Mouse (Mus musculus) Patski (cell line): Measurements from ENCODE around the gene Ropn1l. TPM values are rescaled to one million over a fixed set of nuclear protein-coding genes. Genes with fewer than 3 reads are reported as not detected.

Experiments used
- ATAC-seq: fragments of 100-300 bp; one replicate; pipeline ENCODE4 v1.8.0; 2021
- CTCF ChIA-PET: fragments of 350-600 bp; sonication (Branson Sonifier 250); formaldehyde crosslinking; loops from one replicate; lab custom pipeline; 2022; ENCODE audit warnings: inconsistent platforms; lab: Charles Lee
- POLR2A ChIA-PET: fragments of 350-600 bp; sonication (Branson Sonifier 250); formaldehyde crosslinking; loops from one replicate; lab custom pipeline; 2022; ENCODE audit warnings: antibody characterized with exemption, inconsistent platforms; lab: Charles Lee
- DNase-seq: peaks from one replicate; pipeline ENCODE4 v3.0.0-alpha.2; 2011; ENCODE audit warnings: low read depth, low spot score
- H3K27me3 ChIP-seq: fragments of 371-371 bp; one replicate; pipeline ENCODE4 v1.5.1; 2021
- CTCF ChIP-seq: fragments of 100-300 bp; IDR thresholded peaks from one replicate; pipeline ENCODE4 v1.5.1; 2021
- in situ Hi-C: fragments of 300-500 bp; cut with MboI; formaldehyde crosslinking; loops from 3 replicates; pipeline ENCODE4 v1.11.1; 2018; ENCODE audit warnings: low pct_unique_long_range_greater_than_20kb, mixed read lengths
- polyA plus RNA-seq: library from polyadenylated mRNA; unstranded; gene quantifications from one replicate; pipeline ENCODE4 v1.2.3, GENCODE M21; 2021

Gene Ropn1l
- polyA plus RNA-seq, 1 experiment from 2014 or later, result 7.6 TPM

- in situ Hi-C loops, result no loop called here
- TF ChIP-seq CTCF, result no peak
- DNase-seq, result no peak
These were observed 39.9 kb downstream of the Ropn1l start for GRCm38 (mm10) chr15:31413662-31414061.

GRCm38 (mm10) chr15:31412933-31413332 is 40.6 kb downstream of the Ropn1l start:
- ATAC-seq, result no peak
- CTCF ChIA-PET, result interaction anchor here (0.6 to 1.9 kb wide), 2 partner anchors 8 to 11 kb away, joined by 3 to 5 read pairs; no protein-coding TSS in a partner anchor
- DNase-seq, result no peak
- in situ Hi-C loops, result no loop called here
- no peaks in the 10 kb centered on the region for H3K27me3 ChIP-seq
- POLR2A ChIA-PET, result no interaction called here
- no peak for TF ChIP-seq CTCF

More at GRCm38 (mm10) chr15:31413662-31414061, 39.9 kb downstream of the Ropn1l start:
- POLR2A ChIA-PET, result no interaction called here
- no peak for ATAC-seq
- CTCF ChIA-PET, result no interaction called here
- no peaks in the 10 kb centered on the region for H3K27me3 ChIP-seq

DNA sequence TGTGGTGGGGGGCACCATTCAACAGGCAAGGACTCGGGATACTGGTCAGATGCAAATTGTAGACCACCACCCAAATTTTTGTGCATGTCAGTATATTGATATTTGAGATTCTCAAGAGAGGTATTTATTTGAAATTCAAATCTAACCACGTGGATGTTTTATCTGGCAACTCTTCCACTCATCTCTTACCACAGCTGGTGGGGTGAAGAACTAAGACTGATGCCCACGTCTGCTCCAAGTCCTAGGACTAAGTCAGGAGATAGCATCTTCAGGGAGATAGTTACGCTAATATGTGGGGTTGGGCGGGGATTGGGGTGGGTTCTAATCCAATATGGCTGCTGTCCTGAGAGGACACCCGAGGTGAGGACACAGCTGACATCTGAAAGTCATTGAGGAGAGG is 41.1 kb downstream of the Ropn1l start:
- in situ Hi-C loops, result no loop called here
- TF ChIP-seq CTCF, result no peak
- no peak for ATAC-seq

GRCm38 (mm10) chr15:31407490-31407889 is 46.0 kb downstream of the Ropn1l start:
- CTCF ChIA-PET, result interaction anchor here (0.9 to 1.7 kb wide), 5 partner anchors 11 to 64 kb away, joined by 3 to 4 read pairs (median 3); no protein-coding TSS in a partner anchor
- no peak for TF ChIP-seq CTCF
- POLR2A ChIA-PET, result interaction anchor here (0.7 to 1.1 kb wide), 3 partner anchors 55 to 91 kb away, joined by 3 to 5 read pairs (median 3); no protein-coding TSS in a partner anchor

More for the DNA sequence above, 41.1 kb downstream of the Ropn1l start:
- no peaks in the 10 kb centered on the region for H3K27me3 ChIP-seq
- DNase-seq, result no peak
- POLR2A ChIA-PET, result no interaction called here
- CTCF ChIA-PET, result interaction anchor here (0.6 to 1.9 kb wide), 2 partner anchors 9 to 12 kb away, joined by 3 to 5 read pairs; no protein-coding TSS in a partner anchor

GRCm38 (mm10) chr15:31406881-31407280 is 46.7 kb downstream of the Ropn1l start:
- in situ Hi-C loops, result no loop called here
- no peak for TF ChIP-seq CTCF
- DNase-seq (no peak), ATAC-seq (no peak)
- H3K27me3 ChIP-seq, result no peaks in the 10 kb centered on the region
- CTCF ChIA-PET, result interaction anchor here (0.9 to 1.7 kb wide), 2 partner anchors 11 to 14 kb away, joined by 3 read pairs; no protein-coding TSS in a partner anchor
- POLR2A ChIA-PET, result interaction anchor here (0.7 to 1.1 kb wide), 2 partner anchors 56 to 65 kb away, joined by 3 read pairs; no protein-coding TSS in a partner anchor

More at GRCm38 (mm10) chr15:31407490-31407889, 46.0 kb downstream of the Ropn1l start:
- ATAC-seq, result peak; percentile 94
- no peaks in the 10 kb centered on the region for H3K27me3 ChIP-seq
- in situ Hi-C loops, result no loop called here
- peak; percentile 95 for DNase-seq

DNA sequence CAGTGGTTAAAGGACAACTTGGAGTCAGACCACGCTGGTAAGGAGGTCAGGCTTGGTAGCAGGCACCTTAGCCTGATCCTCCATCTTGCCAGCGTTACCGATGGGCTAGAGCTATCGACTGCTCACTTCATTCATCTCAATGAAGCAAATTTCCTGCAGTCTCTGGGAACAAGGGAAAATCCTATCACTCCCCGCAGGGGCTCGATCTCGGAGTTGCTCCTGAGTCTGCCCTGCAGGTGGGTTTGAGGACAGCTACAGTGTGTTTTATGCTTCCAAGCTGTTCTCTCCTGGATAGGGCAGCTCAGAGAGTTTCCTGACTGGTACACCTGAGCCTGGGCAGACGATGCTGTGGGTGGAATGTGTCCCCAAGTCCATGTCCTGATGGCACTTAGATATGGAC is 49.2 kb downstream of the Ropn1l start:
- POLR2A ChIA-PET, result no interaction called here

DNA sequence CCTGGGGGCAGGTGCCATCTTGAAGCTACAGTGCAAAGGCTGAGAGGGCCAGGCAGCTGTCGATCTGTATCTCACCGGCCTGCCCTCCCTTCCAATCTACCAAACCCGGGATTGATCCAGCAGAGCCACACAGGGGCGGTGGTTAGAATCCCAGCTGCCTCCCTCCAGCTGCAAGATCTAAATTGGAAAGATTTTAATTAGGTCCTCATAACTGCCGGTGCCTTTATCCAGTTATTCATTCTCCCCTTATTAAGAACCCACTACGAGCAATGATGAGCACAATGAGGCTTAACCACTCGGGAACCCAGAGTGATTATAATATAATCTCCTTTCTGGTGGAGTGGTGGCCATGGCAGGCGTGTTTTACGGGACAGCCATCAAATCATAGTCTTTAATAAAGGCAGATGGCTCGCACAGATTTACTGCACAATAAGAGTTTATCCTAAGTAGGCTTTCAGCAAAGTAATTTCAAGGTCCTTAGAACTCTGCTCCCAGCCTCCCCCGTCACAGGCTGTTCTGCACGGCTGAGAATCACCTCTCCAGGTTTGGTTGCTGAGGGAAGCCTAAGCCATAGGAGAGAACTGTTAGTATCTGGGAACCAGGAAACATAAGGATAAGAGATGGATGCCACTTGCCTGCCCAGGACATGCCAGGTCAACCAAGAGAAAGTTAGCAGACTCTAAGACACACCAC is 51.2 kb downstream of the Ropn1l start:
- DNase-seq, result no peak
- CTCF ChIA-PET, result no interaction called here
- no peak for ATAC-seq
- POLR2A ChIA-PET, result no interaction called here
- no peaks in the 10 kb centered on the region for H3K27me3 ChIP-seq
- TF ChIP-seq CTCF, result no peak
- in situ Hi-C loops, result no loop called here

More for the DNA sequence above, 49.2 kb downstream of the Ropn1l start:
- no peak for DNase-seq
- H3K27me3 ChIP-seq, result no peaks in the 10 kb centered on the region
- TF ChIP-seq CTCF, result no peak
- CTCF ChIA-PET, result interaction anchor here (1.4 kb wide), 1 partner anchor 43 kb away, joined by 4 read pairs; no protein-coding TSS in a partner anchor
- in situ Hi-C loops, result no loop called here
- ATAC-seq, result no peak

DNA sequence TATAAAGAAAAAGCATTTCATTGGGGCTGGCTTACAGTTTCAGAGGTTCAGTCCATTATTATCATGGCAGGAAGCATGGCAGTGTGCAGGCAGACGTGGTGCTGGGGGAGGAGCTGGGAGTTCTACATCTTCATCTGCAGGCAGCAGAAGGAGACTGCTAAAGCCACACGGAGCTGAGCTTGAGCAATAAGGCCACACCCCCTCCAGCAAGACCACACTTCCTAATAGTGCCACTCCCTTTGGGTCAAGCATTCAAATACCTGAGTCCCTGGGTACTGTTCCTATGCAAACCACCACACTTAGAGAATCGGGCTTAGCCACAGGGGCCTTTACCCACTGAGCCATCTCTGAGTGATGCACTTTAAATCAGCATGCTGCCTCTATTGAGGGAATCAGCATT is 52.6 kb downstream of the Ropn1l start:
- ATAC-seq (no peak), DNase-seq (no peak)
- ChIA-PET CTCF (no interaction called here), POLR2A (no interaction called here)
- no peaks in the 10 kb centered on the region for H3K27me3 ChIP-seq
- TF ChIP-seq CTCF, result no peak
- in situ Hi-C loops, result no loop called here

DNA sequence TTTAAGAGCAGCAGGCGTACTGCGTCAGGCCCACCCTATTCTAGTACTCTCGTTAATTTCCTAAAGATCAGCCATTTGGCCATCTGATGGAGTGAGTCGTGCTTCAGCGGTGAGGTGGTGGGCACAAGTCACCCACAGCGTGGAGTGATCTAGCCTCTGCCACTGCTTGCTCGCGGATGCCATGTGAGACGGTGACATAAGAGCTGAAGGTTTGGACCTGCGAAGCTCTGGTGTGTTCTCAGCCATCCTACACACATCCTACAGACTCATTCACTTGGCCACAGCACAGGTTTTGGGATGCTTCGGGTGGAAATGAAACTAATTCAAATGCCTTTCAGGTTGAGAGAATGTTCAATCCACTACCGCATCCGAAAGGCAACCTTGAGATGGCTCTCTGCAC is 54.8 kb downstream of the Ropn1l start:
- ATAC-seq, result no peak

GRCm38 (mm10) chr15:31397379-31397778 is 56.2 kb downstream of the Ropn1l start:
- TF ChIP-seq CTCF, result no peak

More for the DNA sequence above, 54.8 kb downstream of the Ropn1l start:
- POLR2A ChIA-PET, result no interaction called here
- no peak for DNase-seq
- no peak for TF ChIP-seq CTCF
- in situ Hi-C loops, result no loop called here
- CTCF ChIA-PET, result no interaction called here
- H3K27me3 ChIP-seq, result no peaks in the 10 kb centered on the region

GRCm38 (mm10) chr15:31396755-31397154 is 56.8 kb downstream of the Ropn1l start:
- ChIA-PET CTCF (no interaction called here), POLR2A (no interaction called here)
- TF ChIP-seq CTCF, result no peak
- no peak for DNase-seq
- ATAC-seq, result no peak
- no peaks in the 10 kb centered on the region for H3K27me3 ChIP-seq
- in situ Hi-C loops, result no loop called here

More at GRCm38 (mm10) chr15:31397379-31397778, 56.2 kb downstream of the Ropn1l start:
- ChIA-PET POLR2A (no interaction called here), CTCF (no interaction called here)
- ATAC-seq (no peak), DNase-seq (no peak)
- in situ Hi-C loops, result no loop called here
- H3K27me3 ChIP-seq, result no peaks in the 10 kb centered on the region
